Mouse (Mus musculus): ENCODE measurements at regions not wholly inside any gene's neighbourhood (a gene's known extent, or its start where the extent isn't known, plus 50 kb on each side); places are given as distances from the start of the nearest gene placed in this dataset.

DNA sequence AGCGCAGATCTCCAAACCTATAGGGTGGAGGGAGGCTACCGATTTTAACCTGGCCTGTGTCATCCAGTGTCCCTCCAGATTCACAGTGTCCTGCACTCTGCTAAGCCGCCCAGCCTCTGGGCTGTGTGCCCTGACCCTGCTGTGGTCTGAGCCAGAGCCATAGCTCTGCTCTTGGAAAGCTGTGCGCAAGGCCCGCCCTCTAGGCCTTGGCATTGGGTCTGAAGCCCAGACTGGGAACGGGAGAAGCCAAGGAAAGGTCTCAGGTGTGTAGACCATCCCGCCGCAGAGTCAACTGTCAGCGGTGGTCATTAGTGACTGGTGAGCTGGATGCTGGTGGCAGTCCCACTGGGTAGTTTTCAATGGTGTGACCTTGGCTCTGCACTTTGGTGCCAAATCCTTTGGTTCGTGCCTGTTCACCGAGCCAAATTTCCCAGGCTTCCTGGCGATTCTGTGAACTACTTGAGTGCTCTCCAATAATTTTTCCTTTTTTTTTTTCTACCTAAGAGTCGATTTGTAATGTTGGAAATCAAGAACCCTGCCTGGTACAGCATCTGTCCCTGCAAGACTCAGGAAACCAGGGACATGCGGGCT is 52.0 kb upstream of the Ptgfrn start:
- TF ChIP-seq CTCF (IDR thresholded peaks at IDR 0.05; ENCODE audit: low read depth) (no peak), EP300 (IDR thresholded peaks at IDR 0.05; ENCODE audit: low read depth) (no peak)

Data from liver, embryonic 14.5 days (tissue).